Mouse (Mus musculus): ENCODE results near the gene Fuca1.

The Fuca1 gene

DNA sequence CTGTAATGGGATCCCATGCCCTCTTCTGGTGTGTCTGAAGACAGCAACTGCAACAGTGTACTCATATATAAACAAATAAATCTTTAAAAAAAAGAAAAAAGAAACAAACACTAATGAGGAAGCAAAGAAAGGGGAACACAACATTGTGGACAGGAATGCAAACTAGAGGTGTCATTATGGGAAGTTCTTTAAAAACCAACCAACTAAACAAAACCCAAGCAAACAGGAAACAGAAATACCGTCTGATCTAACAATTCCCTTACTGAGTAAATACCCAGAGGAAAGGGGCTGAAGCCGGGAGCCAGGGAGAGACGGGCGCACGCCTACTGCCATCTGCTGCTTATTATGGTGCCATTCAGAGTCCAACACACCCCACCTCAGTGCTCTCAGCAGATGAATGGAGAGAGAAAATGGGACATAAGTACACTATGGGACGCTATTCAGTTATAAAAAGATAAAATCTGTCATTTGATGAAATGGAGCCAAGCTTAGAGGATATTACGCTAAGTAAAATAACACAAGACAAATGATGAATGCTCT lies 61.1 kb downstream of the Fuca1 start:
- DNase-seq (ENCODE audit: low spot score), result no peak

- peak; percentile 3 for DNase-seq (ENCODE audit: low spot score)
These were observed 64.0 kb downstream of the Fuca1 start for GRCm38 (mm10) chr4:135984556-135984955.

- peak; percentile 68 for DNase-seq (ENCODE audit: low spot score)
These were observed 64.7 kb downstream of the Fuca1 start for GRCm38 (mm10) chr4:135985193-135985592.

- no peak for DNase-seq (ENCODE audit: low spot score)
These were observed 65.2 kb downstream of the Fuca1 start for GRCm38 (mm10) chr4:135985769-135986168.

DNA sequence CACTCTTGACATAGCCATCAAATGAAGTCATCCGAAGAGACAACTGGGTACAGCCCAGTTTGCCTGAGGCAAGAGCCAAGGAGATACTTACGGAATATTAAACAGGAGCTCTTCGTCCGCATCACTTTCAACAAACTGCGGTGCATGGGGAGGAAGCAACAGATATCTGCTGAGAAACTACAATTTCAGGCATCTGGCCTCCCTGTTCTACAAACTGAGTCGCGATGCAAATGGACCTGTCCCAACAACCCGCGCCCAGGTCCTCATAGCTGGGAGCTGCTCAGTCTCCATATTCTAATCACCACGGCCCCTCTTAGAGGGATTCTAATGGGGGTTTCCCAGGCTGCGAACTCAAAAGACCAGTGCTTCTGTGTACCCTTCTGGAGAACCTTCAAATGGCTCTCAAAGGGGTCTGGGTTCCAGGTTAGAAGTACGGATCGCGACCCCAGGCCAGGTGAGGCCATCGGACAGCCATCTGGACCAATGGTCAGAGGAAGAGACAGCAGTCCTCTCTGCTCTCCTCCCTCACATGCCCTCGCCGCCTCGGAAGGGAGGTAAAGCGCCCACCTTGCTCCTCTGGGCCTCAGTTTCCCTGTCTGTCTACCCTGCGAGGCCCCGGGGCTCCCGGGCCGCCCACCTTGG lies 65.9 kb downstream of the Fuca1 start:
- peak; percentile 37 for DNase-seq (ENCODE audit: low spot score)

- peak; percentile 94 for DNase-seq (ENCODE audit: low spot score)
These were observed 66.6 kb downstream of the Fuca1 start, which contains the start of gene Pithd1 for GRCm38 (mm10) chr4:135986943-135987710. Gene Pithd1 (minus strand): TSS chr4:135987264.

GRCm38 (mm10) chr4:135987714-135988113 lies 67.2 kb downstream of the Fuca1 start:
- no peak for DNase-seq (ENCODE audit: low spot score)

Measured in spleen, adult 12 weeks (tissue).